Mouse (Mus musculus) liver, embryonic 18 days (tissue): ENCODE measurements around the gene C130060K24Rik. TPM values are rescaled to one million over a fixed set of nuclear protein-coding genes. Genes with fewer than 3 reads are reported as not detected.

Source experiments
- polyA plus RNA-seq: library from polyadenylated mRNA; depleted of rRNA; stranded (reverse); fragments of >200 nt; gene quantifications from 2 replicates; pipeline ENCODE4 v1.2.3, GENCODE M21; 2012; rRNA removed

Gene C130060K24Rik
- polyA plus RNA-seq = not detected in 2 replicates

DNA sequence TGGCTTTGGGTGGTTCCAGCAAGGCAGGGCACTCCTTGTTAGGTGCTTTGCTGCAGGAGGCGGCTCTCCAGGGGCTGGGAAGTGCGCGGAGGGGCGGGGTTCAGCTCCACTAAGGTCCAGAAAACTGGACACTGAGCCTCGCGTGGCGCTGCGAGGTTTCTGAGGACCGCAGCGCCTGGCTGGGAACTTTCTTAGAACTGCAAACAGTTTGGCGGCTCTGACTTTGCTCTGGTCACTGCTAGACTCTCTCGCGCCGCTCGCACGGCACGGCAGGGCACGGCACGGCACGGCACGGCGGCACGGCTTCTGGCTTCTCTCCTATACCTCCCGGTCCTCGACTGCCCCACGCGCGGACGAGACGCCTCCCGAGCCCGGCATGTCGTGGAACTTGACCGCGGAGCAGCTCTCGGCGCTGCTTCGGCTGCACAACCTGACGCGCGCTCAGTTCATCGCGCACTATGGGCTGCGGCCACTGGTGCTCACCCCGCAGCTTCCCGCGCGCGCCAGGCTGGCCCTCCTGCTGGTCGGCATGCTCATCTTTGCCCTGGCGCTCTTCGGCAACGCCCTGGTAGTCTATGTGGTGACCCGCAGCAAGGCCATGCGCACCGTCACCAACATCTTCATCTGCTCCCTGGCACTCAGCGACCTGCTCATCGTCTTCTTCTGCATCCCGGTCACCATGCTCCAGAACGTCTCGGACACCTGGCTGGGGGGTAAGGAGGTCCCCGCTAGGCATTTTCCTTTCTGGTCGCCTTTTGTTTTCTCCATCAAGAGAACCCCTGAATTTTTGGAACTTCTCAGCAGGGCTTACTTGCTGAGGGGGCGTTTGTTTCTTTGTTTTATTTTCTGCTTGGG lies at the start of gene C130060K24Rik:
C130060K24Rik (plus strand) TSS at position 188 of the 855 bp plus-strand sequence.

Other genes with a start within 250 kb of the C130060K24Rik start
- gene Hpgds, start 236.2 kb upstream of the C130060K24Rik start, polyA plus RNA-seq = 1.7 and 2.6 TPM in 2 replicates
- not detected in 2 replicates for gene Tnip3, start 144.2 kb downstream of the C130060K24Rik start, polyA plus RNA-seq